Mouse (Mus musculus) hindbrain, embryonic 12.5 days (tissue): Measurements from ENCODE around the gene Peli1. TPM values are rescaled to one million over a fixed set of nuclear protein-coding genes. Genes with fewer than 3 reads are reported as not detected.

Experiments
- ATAC-seq: fragments of 200-750 bp; cut with Nextera tagmentation; 2 replicates; pipeline ENCODE4 v1.8.0; 2017; ENCODE audit warnings: moderate TSS enrichment; ENCODE audit not compliant: low FRiP score
- H3K27ac ChIP-seq: fragments of 300-500 bp; sonication (generic); 2 replicates; pipeline ENCODE4 v1.5.1; 2016; ENCODE audit warnings: mild to moderate bottlenecking
- H3K27me3 ChIP-seq: fragments of 300-500 bp; sonication (generic); 2 replicates; pipeline ENCODE4 v1.6.1; 2016; ENCODE audit warnings: mild to moderate bottlenecking
- H3K36me3 ChIP-seq: fragments of 300-500 bp; sonication (generic); 2 replicates; pipeline ENCODE4 v1.6.1; 2016; ENCODE audit warnings: mild to moderate bottlenecking
- H3K4me1 ChIP-seq: fragments of 300-500 bp; sonication (generic); 2 replicates; pipeline ENCODE4 v1.6.1; 2016
- H3K4me2 ChIP-seq: fragments of 300-500 bp; sonication (generic); replicated peaks from 2 replicates; pipeline ENCODE4 v1.6.1; 2016; ENCODE audit warnings: mild to moderate bottlenecking
- H3K4me3 ChIP-seq: fragments of 300-500 bp; sonication (generic); 2 replicates; pipeline ENCODE4 v1.5.1; 2016; ENCODE audit warnings: mild to moderate bottlenecking
- H3K9ac ChIP-seq: fragments of 300-500 bp; sonication (generic); 2 replicates; pipeline ENCODE4 v1.6.1; 2016; ENCODE audit warnings: mild to moderate bottlenecking, moderate library complexity
- H3K9me3 ChIP-seq: fragments of 300-500 bp; sonication (generic); replicated peaks from 2 replicates; pipeline ENCODE4 v1.6.1; 2016; ENCODE audit warnings: mild to moderate bottlenecking
- WGBS: fragments of 180-500 bp; shearing (Covaris S2); methylation state at CpG from one replicate; pipeline ENCODE4 v1.1.7; 2016; 5-methylcytosine and 5-hydroxymethylcytosine counted together
- polyA plus RNA-seq: library from polyadenylated mRNA; unstranded; fragments of >200 nt; fragmentation: Nextera tagmentation; extraction: Ambion mirVana; gene quantifications from 2 replicates; pipeline ENCODE4 v1.2.1, GENCODE M21; 2016

Gene Peli1
- polyA plus RNA-seq, 1 experiment from 2014 or later, result 102 TPM

GRCm38 (mm10) chr11:21098457-21098856 lies 7.4 kb downstream of the Peli1 start:
- no peak for ATAC-seq
- Histone ChIP-seq H3K4me1 (peaks cover 15% of the 10 kb centered on the region), H3K27ac (no peak overlapping the region), H3K36me3 (peaks cover 4% of the 10 kb centered on the region; the same call in 1 of the 2 replicates), H3K9me3 (no peaks in the 10 kb centered on the region), H3K4me2 (no peak overlapping the region), H3K9ac (no peak overlapping the region), H3K4me3 (no peak overlapping the region), H3K27me3 (no peaks in the 10 kb centered on the region)
- 89% methylated on average over 2 of the region's 2 CpGs for WGBS

- ATAC-seq, result no peak
- no peaks in the 10 kb centered on the region for H3K27me3 ChIP-seq
- peaks cover 4% of the 10 kb centered on the region; the same call in 1 of the 2 replicates for H3K36me3 ChIP-seq
- H3K4me2 ChIP-seq, result no peak overlapping the region
- no peak overlapping the region for H3K4me3 ChIP-seq
- H3K27ac ChIP-seq, result no peak overlapping the region
- H3K9ac ChIP-seq, result no peak overlapping the region
- H3K9me3 ChIP-seq, result no peaks in the 10 kb centered on the region
- WGBS, result 96% methylated on average over 1 of the region's 1 CpGs
- peaks cover 9% of the 10 kb centered on the region; the same call in 1 of the 2 replicates for H3K4me1 ChIP-seq
Observed at GRCm38 (mm10) chr11:21100704-21101103, 9.6 kb downstream of the Peli1 start.

- Histone ChIP-seq H3K4me1 (peaks cover 9% of the 10 kb centered on the region; the same call in 1 of the 2 replicates), H3K9ac (no peak overlapping the region), H3K27me3 (no peaks in the 10 kb centered on the region), H3K36me3 (peaks cover 4% of the 10 kb centered on the region; the same call in 1 of the 2 replicates), H3K4me2 (no peak overlapping the region), H3K9me3 (no peaks in the 10 kb centered on the region), H3K27ac (no peak overlapping the region), H3K4me3 (no peak overlapping the region)
- ATAC-seq, result no peak
- WGBS, result 84% methylated on average over 4 of the region's 4 CpGs
Observed at GRCm38 (mm10) chr11:21101286-21101685, 10.2 kb downstream of the Peli1 start.

- Histone ChIP-seq H3K27ac (no peak overlapping the region), H3K4me1 (peaks cover 9% of the 10 kb centered on the region; the same call in 1 of the 2 replicates), H3K27me3 (no peaks in the 10 kb centered on the region), H3K4me3 (no peak overlapping the region), H3K36me3 (peaks cover 5% of the 10 kb centered on the region), H3K9me3 (no peaks in the 10 kb centered on the region), H3K4me2 (no peak overlapping the region), H3K9ac (no peak overlapping the region)
- ATAC-seq, result no peak
- 92% methylated on average over 6 of the region's 6 CpGs for WGBS
Observed at GRCm38 (mm10) chr11:21102273-21103005, 11.3 kb downstream of the Peli1 start.

- Histone ChIP-seq H3K4me3 (no peak overlapping the region), H3K9ac (no peak overlapping the region), H3K27ac (no peak overlapping the region), H3K36me3 (peaks cover 5% of the 10 kb centered on the region), H3K27me3 (no peaks in the 10 kb centered on the region), H3K4me2 (no peak overlapping the region), H3K9me3 (no peaks in the 10 kb centered on the region), H3K4me1 (peaks cover 6% of the 10 kb centered on the region; the same call in 1 of the 2 replicates)
- 86% methylated on average over 2 of the region's 2 CpGs for WGBS
- no peak for ATAC-seq
Observed at GRCm38 (mm10) chr11:21103186-21103585, 12.1 kb downstream of the Peli1 start.

- Histone ChIP-seq H3K4me1 (peaks cover 6% of the 10 kb centered on the region; the same call in 1 of the 2 replicates), H3K27me3 (no peaks in the 10 kb centered on the region), H3K27ac (no peak overlapping the region), H3K4me2 (no peak overlapping the region), H3K9me3 (no peaks in the 10 kb centered on the region), H3K4me3 (no peak overlapping the region), H3K36me3 (peaks cover 5% of the 10 kb centered on the region), H3K9ac (no peak overlapping the region)
- 95% methylated on average over 1 of the region's 1 CpGs for WGBS
- no peak for ATAC-seq
Observed at GRCm38 (mm10) chr11:21105393-21105792, 14.3 kb downstream of the Peli1 start.

GRCm38 (mm10) chr11:21107120-21107519 lies 16.0 kb downstream of the Peli1 start:
- H3K36me3 ChIP-seq, result peaks cover 5% of the 10 kb centered on the region
- no peaks in the 10 kb centered on the region for H3K27me3 ChIP-seq
- no peaks in the 10 kb centered on the region for H3K9me3 ChIP-seq
- H3K9ac ChIP-seq, result no peak overlapping the region
- 94% methylated on average over 1 of the region's 1 CpGs for WGBS
- ATAC-seq, result no peak
- no peak overlapping the region for H3K27ac ChIP-seq
- H3K4me2 ChIP-seq, result no peak overlapping the region
- peaks cover 4% of the 10 kb centered on the region; the same call in 1 of the 2 replicates for H3K4me1 ChIP-seq
- no peak overlapping the region for H3K4me3 ChIP-seq

GRCm38 (mm10) chr11:21109279-21109678 lies 18.2 kb downstream of the Peli1 start:
- no peak overlapping the region for H3K4me2 ChIP-seq
- no peaks in the 10 kb centered on the region for H3K9me3 ChIP-seq
- H3K36me3 ChIP-seq, result peaks cover 5% of the 10 kb centered on the region
- no peak for ATAC-seq
- H3K4me3 ChIP-seq, result no peak overlapping the region
- no peaks in the 10 kb centered on the region for H3K27me3 ChIP-seq
- H3K9ac ChIP-seq, result no peak overlapping the region
- H3K4me1 ChIP-seq, result 0 out of 2 replicates have a peak, but pooled peaks cover under 1% of the 10 kb centered on the region
- 96% methylated on average over 2 of the region's 2 CpGs for WGBS
- no peak overlapping the region for H3K27ac ChIP-seq

- Histone ChIP-seq H3K4me2 (no peak overlapping the region), H3K4me1 (no peaks in the 10 kb centered on the region), H3K27me3 (no peaks in the 10 kb centered on the region), H3K36me3 (no peaks in the 10 kb centered on the region), H3K9ac (no peak overlapping the region), H3K9me3 (no peaks in the 10 kb centered on the region), H3K4me3 (no peak overlapping the region), H3K27ac (no peak overlapping the region)
- WGBS, result 98% methylated on average over 2 of the region's 2 CpGs
- no peak for ATAC-seq
Observed at GRCm38 (mm10) chr11:21114516-21114915, 23.4 kb downstream of the Peli1 start.

- Histone ChIP-seq H3K9me3 (no peaks in the 10 kb centered on the region), H3K36me3 (no peaks in the 10 kb centered on the region), H3K4me2 (no peak overlapping the region), H3K9ac (no peak overlapping the region), H3K4me1 (no peaks in the 10 kb centered on the region), H3K4me3 (no peak overlapping the region), H3K27ac (no peak overlapping the region), H3K27me3 (no peaks in the 10 kb centered on the region)
- no peak for ATAC-seq
Observed at GRCm38 (mm10) chr11:21115804-21116203, 24.7 kb downstream of the Peli1 start.

- Histone ChIP-seq H3K27ac (no peak overlapping the region), H3K9ac (no peak overlapping the region), H3K4me3 (no peak overlapping the region), H3K4me1 (no peaks in the 10 kb centered on the region), H3K27me3 (no peaks in the 10 kb centered on the region), H3K36me3 (no peaks in the 10 kb centered on the region), H3K4me2 (no peak overlapping the region), H3K9me3 (no peaks in the 10 kb centered on the region)
- 80% methylated on average over 3 of the region's 3 CpGs for WGBS
- ATAC-seq, result no peak
Observed at GRCm38 (mm10) chr11:21116623-21117295, 25.7 kb downstream of the Peli1 start.

GRCm38 (mm10) chr11:21121737-21122136 lies 30.6 kb downstream of the Peli1 start:
- ATAC-seq, result no peak
- Histone ChIP-seq H3K4me3 (no peak overlapping the region), H3K9ac (no peak overlapping the region), H3K4me1 (no peaks in the 10 kb centered on the region), H3K4me2 (no peak overlapping the region), H3K9me3 (no peaks in the 10 kb centered on the region), H3K27ac (no peak overlapping the region), H3K27me3 (no peaks in the 10 kb centered on the region), H3K36me3 (no peaks in the 10 kb centered on the region)
- 86% methylated on average over 2 of the region's 2 CpGs for WGBS
